Mouse (Mus musculus): ENCODE measurements around the gene 9130008F23Rik. TPM values are rescaled to one million over a fixed set of nuclear protein-coding genes. Genes with fewer than 3 reads are reported as not detected.
A peak's percentile ranks its signal among the peaks of the same experiment; 100 is the strongest.

Gene 9130008F23Rik
- polyA plus RNA-seq, 1 experiment from 2014 or later: 1.3 TPM

DNA sequence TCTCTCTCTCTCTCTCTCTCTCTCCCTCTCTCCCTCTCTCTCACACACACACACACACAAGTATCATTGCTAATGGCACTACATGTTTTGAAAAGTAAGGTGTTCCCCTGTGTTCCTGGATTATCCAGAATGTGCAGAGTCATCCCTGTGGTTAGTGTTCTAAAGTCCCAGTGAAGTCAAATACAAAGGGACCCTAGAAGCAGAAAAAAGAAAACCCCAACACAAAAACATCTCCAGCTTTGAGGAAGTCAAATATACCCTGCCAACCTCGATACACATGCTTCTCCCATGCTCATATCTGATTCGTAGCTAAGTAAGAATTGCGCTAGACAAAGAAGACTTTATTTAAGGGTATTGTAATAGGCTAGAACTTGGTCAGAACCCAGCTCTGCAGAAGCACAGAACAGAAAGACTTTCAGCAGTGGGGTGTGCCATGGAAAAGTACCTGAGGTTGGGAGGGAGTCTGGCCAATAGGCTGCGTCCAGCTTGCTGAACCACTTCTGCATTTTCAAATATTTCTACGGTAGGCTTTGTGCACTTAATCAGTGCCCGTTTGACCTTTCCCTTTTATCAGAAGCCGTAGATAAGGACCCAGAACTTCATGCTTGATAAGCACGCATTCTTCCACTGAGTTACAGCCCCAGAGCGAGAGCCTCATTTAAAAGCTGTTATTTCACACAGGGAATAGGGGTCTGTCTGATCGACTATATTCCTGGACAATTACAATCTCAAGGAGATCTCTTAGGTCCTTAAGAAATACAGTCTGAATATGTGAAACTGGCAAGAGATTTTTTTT, 11.2 kb downstream of the 9130008F23Rik start:
- H3K36me3 ChIP-seq (ENCODE audit: control insufficient read depth, insufficient read depth, low read length): no peaks in the 10 kb centered on the region
- ATAC-seq (replicated peaks; ENCODE audit: low FRiP score): no peak
- no peaks in the 10 kb centered on the region for H3K4me1 ChIP-seq (replicated peaks; ENCODE audit: control insufficient read depth, insufficient read depth, low read length)
- H3K27ac ChIP-seq (ENCODE audit: low read depth, low read length): no peak overlapping the region
- WGBS: 21% methylated on average over 10 of the region's 10 CpGs
- no peak overlapping the region for H3K4me3 ChIP-seq (ENCODE audit: low read depth, low read length)
- DNase-seq (ENCODE audit: low spot score): no peak
- H3K27me3 ChIP-seq (replicated peaks; ENCODE audit: control insufficient read depth, insufficient read depth, low read length): no peaks in the 10 kb centered on the region
- no peaks in the 10 kb centered on the region for H3K9me3 ChIP-seq (ENCODE audit: control insufficient read depth, low read length)
- no peak overlapping the region for H3K9ac ChIP-seq (ENCODE audit: low read depth, low read length)
- H3K4me2 ChIP-seq: peak overlapping the region; percentile 0; the same call in 1 of the 2 replicates

DNA sequence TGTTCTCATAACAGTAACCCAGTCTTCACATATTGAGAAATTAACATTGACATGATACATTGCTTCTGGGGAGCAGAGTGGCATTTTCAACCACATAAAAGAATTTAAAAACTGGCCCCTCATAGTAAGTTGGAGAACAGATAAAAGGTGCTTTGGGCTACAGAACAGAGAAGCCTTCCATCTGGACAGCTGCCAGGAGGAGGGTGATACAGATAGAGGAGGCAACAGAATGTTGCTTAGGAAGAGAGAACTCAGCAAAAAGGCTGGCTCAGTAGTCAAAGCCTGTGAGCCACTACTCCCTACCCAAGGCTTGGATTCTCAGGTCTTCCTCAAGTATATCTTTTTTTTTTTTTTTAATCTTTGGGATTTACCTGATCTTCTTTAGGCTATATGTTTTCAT, 25.3 kb downstream of the 9130008F23Rik start:
- H3K36me3 ChIP-seq (ENCODE audit: control insufficient read depth, insufficient read depth, low read length): no peaks in the 10 kb centered on the region
- H3K4me1 ChIP-seq (replicated peaks; ENCODE audit: control insufficient read depth, insufficient read depth, low read length): no peaks in the 10 kb centered on the region
- H3K9me3 ChIP-seq (ENCODE audit: control insufficient read depth, low read length): no peaks in the 10 kb centered on the region
- DNase-seq (ENCODE audit: low spot score) (no peak), ATAC-seq (replicated peaks; ENCODE audit: low FRiP score) (no peak)
- no peaks in the 10 kb centered on the region for H3K27me3 ChIP-seq (replicated peaks; ENCODE audit: control insufficient read depth, insufficient read depth, low read length)
- H3K9ac ChIP-seq (ENCODE audit: low read depth, low read length): no peak overlapping the region
- no peak overlapping the region for H3K4me2 ChIP-seq
- H3K4me3 ChIP-seq (ENCODE audit: low read depth, low read length): no peak overlapping the region
- H3K27ac ChIP-seq (ENCODE audit: low read depth, low read length): no peak overlapping the region

DNA sequence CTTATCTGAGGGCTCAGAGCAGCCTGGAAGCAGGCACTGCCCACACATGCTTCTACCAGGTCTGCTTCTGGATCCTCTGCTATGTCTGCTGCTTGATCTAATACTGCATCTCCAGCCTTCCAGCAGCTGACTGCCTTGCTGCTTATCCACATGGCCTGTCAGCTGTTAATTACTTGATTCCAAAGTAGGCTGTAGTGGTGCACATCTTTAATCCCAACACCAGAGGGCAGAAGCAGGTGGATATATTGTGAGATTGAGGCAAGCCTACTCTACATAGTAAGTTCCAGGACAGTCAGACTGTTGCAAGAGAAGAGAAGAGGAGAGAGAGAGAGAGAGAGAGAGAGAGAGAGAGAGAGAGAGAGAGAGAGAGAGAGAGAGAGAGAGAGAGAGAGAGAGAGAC, 43.1 kb downstream of the 9130008F23Rik start:
- DNase-seq (ENCODE audit: low spot score) (no peak), ATAC-seq (replicated peaks; ENCODE audit: low FRiP score) (no peak)
- no peak overlapping the region for H3K9ac ChIP-seq (ENCODE audit: low read depth, low read length)
- H3K9me3 ChIP-seq (ENCODE audit: control insufficient read depth, low read length): no peaks in the 10 kb centered on the region
- H3K4me1 ChIP-seq (replicated peaks; ENCODE audit: control insufficient read depth, insufficient read depth, low read length): no peaks in the 10 kb centered on the region
- H3K27ac ChIP-seq (ENCODE audit: low read depth, low read length): no peak overlapping the region
- H3K27me3 ChIP-seq (replicated peaks; ENCODE audit: control insufficient read depth, insufficient read depth, low read length): no peaks in the 10 kb centered on the region
- H3K4me3 ChIP-seq (ENCODE audit: low read depth, low read length): no peak overlapping the region
- H3K36me3 ChIP-seq (ENCODE audit: control insufficient read depth, insufficient read depth, low read length): peaks cover 3% of the 10 kb centered on the region; the same call in 1 of the 2 replicates
- H3K4me2 ChIP-seq: no peak overlapping the region

DNA sequence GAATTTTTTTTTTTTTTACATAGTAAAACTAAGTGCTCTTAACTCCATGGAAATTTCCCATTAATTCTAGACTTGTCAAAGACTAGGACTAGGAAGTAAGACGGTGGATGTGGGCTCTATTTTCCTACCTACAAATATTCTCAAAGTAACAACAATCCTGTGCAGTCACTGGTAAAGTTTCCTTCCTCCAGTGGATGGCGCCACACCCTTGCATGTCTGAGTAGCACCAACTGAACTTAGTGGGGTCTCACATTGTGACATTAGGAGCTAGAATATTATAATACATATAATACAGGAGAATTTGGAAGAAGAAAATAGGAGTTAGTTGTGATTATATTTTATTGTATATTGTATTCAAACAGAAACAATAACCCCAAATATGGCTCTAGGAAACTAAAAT, 48.5 kb downstream of the 9130008F23Rik start:
- Histone ChIP-seq H3K27me3 (replicated peaks; ENCODE audit: control insufficient read depth, insufficient read depth, low read length) (no peaks in the 10 kb centered on the region), H3K9ac (ENCODE audit: low read depth, low read length) (no peak overlapping the region), H3K27ac (ENCODE audit: low read depth, low read length) (no peak overlapping the region), H3K4me1 (replicated peaks; ENCODE audit: control insufficient read depth, insufficient read depth, low read length) (no peaks in the 10 kb centered on the region), H3K4me2 (no peak overlapping the region), H3K36me3 (ENCODE audit: control insufficient read depth, insufficient read depth, low read length) (peaks cover 5% of the 10 kb centered on the region; the same call in 1 of the 2 replicates), H3K4me3 (ENCODE audit: low read depth, low read length) (no peak overlapping the region), H3K9me3 (ENCODE audit: control insufficient read depth, low read length) (no peaks in the 10 kb centered on the region)
- WGBS: 41% methylated on average over 2 of the region's 2 CpGs
- ATAC-seq (replicated peaks; ENCODE audit: low FRiP score) (no peak), DNase-seq (ENCODE audit: low spot score) (no peak)

Other genes with a start within 250 kb of the 9130008F23Rik start
- gene Esp3, start 248.5 kb downstream of the 9130008F23Rik start, polyA plus RNA-seq (2014; fragmentation: Nextera tagmentation; extraction: Ambion mirVana): not detected in 2 replicates
- gene Esp1, start 153.4 kb downstream of the 9130008F23Rik start, polyA plus RNA-seq (2014; fragmentation: Nextera tagmentation; extraction: Ambion mirVana): not detected in 2 replicates
- 0.44 TPM in 2 replicates for gene Crisp2, start 73.6 kb downstream of the 9130008F23Rik start, polyA plus RNA-seq (2014; fragmentation: Nextera tagmentation; extraction: Ambion mirVana)
- 164 and 181 TPM in 2 replicates for gene Rhag, start 69.4 kb downstream of the 9130008F23Rik start, polyA plus RNA-seq (2014; fragmentation: Nextera tagmentation; extraction: Ambion mirVana)
- not detected in 2 replicates for gene Glyatl3, start 33.8 kb upstream of the 9130008F23Rik start, polyA plus RNA-seq (2014; fragmentation: Nextera tagmentation; extraction: Ambion mirVana)
- gene Mut, start 54.1 kb upstream of the 9130008F23Rik start, polyA plus RNA-seq (2014; fragmentation: Nextera tagmentation; extraction: Ambion mirVana): 42.8 and 43.4 TPM in 2 replicates
- 40.8 and 41.0 TPM in 2 replicates for gene Cenpq, start 54.5 kb upstream of the 9130008F23Rik start, polyA plus RNA-seq (2014; fragmentation: Nextera tagmentation; extraction: Ambion mirVana)